Mouse (Mus musculus): Measurements from ENCODE around the gene Map4k2. TPM values are rescaled to one million over a fixed set of nuclear protein-coding genes. Genes with fewer than 3 reads are reported as not detected.

Gene Map4k2
- polyA plus RNA-seq, 1 experiment = 1,004 TPM

GRCm38 (mm10) chr19:6373539-6374400 is 32.8 kb downstream of the Map4k2 start:
- no peak for TF ChIP-seq POLR2A (IDR thresholded peaks at IDR 0.05; ENCODE audit: control insufficient read depth, extremely low read depth, insufficient read depth, low read length, poor library complexity)
- peak; percentile 85 for TF ChIP-seq CTCF (IDR thresholded peaks at IDR 0.05; ENCODE audit: borderline replicate concordance, control insufficient read depth, extremely low read depth, insufficient read depth, low read length, poor library complexity)
- DNase-seq = peak; percentile 83
- H3K4me3 ChIP-seq (ENCODE audit: control insufficient read depth, insufficient read depth, low read length) = no peak overlapping the region
- H3K27ac ChIP-seq (ENCODE audit: control insufficient read depth, insufficient read depth, low read length) = no peak overlapping the region
- H3K4me1 ChIP-seq (replicated peaks; ENCODE audit: control insufficient read depth, insufficient read depth, low read length) = no peaks in the 10 kb centered on the region; the same call in 1 of the 2 replicates
- H3K27me3 ChIP-seq (ENCODE audit: control insufficient read depth, insufficient read depth, low read length) = no peaks in the 10 kb centered on the region
- peaks cover 96% of the 10 kb centered on the region for H3K36me3 ChIP-seq (ENCODE audit: control insufficient read depth, insufficient read depth, low read length)
- WGBS = 54% methylated on average over 12 of the region's 12 CpGs

- TF ChIP-seq CTCF (IDR thresholded peaks at IDR 0.05; ENCODE audit: borderline replicate concordance, control insufficient read depth, extremely low read depth, insufficient read depth, low read length, poor library complexity) = no peak
- no peak for TF ChIP-seq POLR2A (IDR thresholded peaks at IDR 0.05; ENCODE audit: control insufficient read depth, extremely low read depth, insufficient read depth, low read length, poor library complexity)
- H3K4me1 ChIP-seq (replicated peaks; ENCODE audit: control insufficient read depth, insufficient read depth, low read length) = no peaks in the 10 kb centered on the region; the same call in 1 of the 2 replicates
- no peak overlapping the region for H3K4me3 ChIP-seq (ENCODE audit: control insufficient read depth, insufficient read depth, low read length)
- peaks cover 88% of the 10 kb centered on the region for H3K36me3 ChIP-seq (ENCODE audit: control insufficient read depth, insufficient read depth, low read length)
- no peak for DNase-seq
- WGBS = over 99% methylated on average over 10 of the region's 10 CpGs
- H3K27me3 ChIP-seq (ENCODE audit: control insufficient read depth, insufficient read depth, low read length) = no peaks in the 10 kb centered on the region
- no peak overlapping the region for H3K27ac ChIP-seq (ENCODE audit: control insufficient read depth, insufficient read depth, low read length)
Measured at GRCm38 (mm10) chr19:6374571-6374970, 33.6 kb downstream of the Map4k2 start.

- no peak overlapping the region for H3K4me3 ChIP-seq (ENCODE audit: control insufficient read depth, insufficient read depth, low read length)
- H3K4me1 ChIP-seq (replicated peaks; ENCODE audit: control insufficient read depth, insufficient read depth, low read length) = no peaks in the 10 kb centered on the region; the same call in 1 of the 2 replicates
- DNase-seq = no peak
- 97% methylated on average over 42 of the region's 42 CpGs for WGBS
- H3K27ac ChIP-seq (ENCODE audit: control insufficient read depth, insufficient read depth, low read length) = no peak overlapping the region
- TF ChIP-seq POLR2A (IDR thresholded peaks at IDR 0.05; ENCODE audit: control insufficient read depth, extremely low read depth, insufficient read depth, low read length, poor library complexity) (no peak), CTCF (IDR thresholded peaks at IDR 0.05; ENCODE audit: borderline replicate concordance, control insufficient read depth, extremely low read depth, insufficient read depth, low read length, poor library complexity) (no peak)
- H3K27me3 ChIP-seq (ENCODE audit: control insufficient read depth, insufficient read depth, low read length) = no peaks in the 10 kb centered on the region
- peaks cover 80% of the 10 kb centered on the region for H3K36me3 ChIP-seq (ENCODE audit: control insufficient read depth, insufficient read depth, low read length)
Measured at GRCm38 (mm10) chr19:6375423-6376254, 34.7 kb downstream of the Map4k2 start.

GRCm38 (mm10) chr19:6376255-6376564 is 35.3 kb downstream of the Map4k2 start:
- WGBS = 93% methylated on average over 14 of the region's 14 CpGs
- H3K4me1 ChIP-seq (replicated peaks; ENCODE audit: control insufficient read depth, insufficient read depth, low read length) = no peaks in the 10 kb centered on the region; the same call in 1 of the 2 replicates
- H3K27me3 ChIP-seq (ENCODE audit: control insufficient read depth, insufficient read depth, low read length) = no peaks in the 10 kb centered on the region
- no peak overlapping the region for H3K27ac ChIP-seq (ENCODE audit: control insufficient read depth, insufficient read depth, low read length)
- H3K4me3 ChIP-seq (ENCODE audit: control insufficient read depth, insufficient read depth, low read length) = no peak overlapping the region
- DNase-seq = no peak
- TF ChIP-seq CTCF (IDR thresholded peaks at IDR 0.05; ENCODE audit: borderline replicate concordance, control insufficient read depth, extremely low read depth, insufficient read depth, low read length, poor library complexity) = peak; percentile 63; the same call in 1 of the 2 replicates
- TF ChIP-seq POLR2A (IDR thresholded peaks at IDR 0.05; ENCODE audit: control insufficient read depth, extremely low read depth, insufficient read depth, low read length, poor library complexity) = no peak
- H3K36me3 ChIP-seq (ENCODE audit: control insufficient read depth, insufficient read depth, low read length) = peaks cover 75% of the 10 kb centered on the region

- H3K27ac ChIP-seq (ENCODE audit: control insufficient read depth, insufficient read depth, low read length) = no peak overlapping the region
- no peaks in the 10 kb centered on the region for H3K27me3 ChIP-seq (ENCODE audit: control insufficient read depth, insufficient read depth, low read length)
- H3K36me3 ChIP-seq (ENCODE audit: control insufficient read depth, insufficient read depth, low read length) = peaks cover 71% of the 10 kb centered on the region
- 86% methylated on average over 2 of the region's 2 CpGs for WGBS
- TF ChIP-seq CTCF (IDR thresholded peaks at IDR 0.05; ENCODE audit: borderline replicate concordance, control insufficient read depth, extremely low read depth, insufficient read depth, low read length, poor library complexity) (no peak), POLR2A (IDR thresholded peaks at IDR 0.05; ENCODE audit: control insufficient read depth, extremely low read depth, insufficient read depth, low read length, poor library complexity) (no peak)
- DNase-seq = no peak
- H3K4me3 ChIP-seq (ENCODE audit: control insufficient read depth, insufficient read depth, low read length) = no peak overlapping the region
- no peaks in the 10 kb centered on the region; the same call in 1 of the 2 replicates for H3K4me1 ChIP-seq (replicated peaks; ENCODE audit: control insufficient read depth, insufficient read depth, low read length)
Measured at GRCm38 (mm10) chr19:6376643-6377042, 35.7 kb downstream of the Map4k2 start.

- no peak for DNase-seq
- H3K27me3 ChIP-seq (ENCODE audit: control insufficient read depth, insufficient read depth, low read length) = no peaks in the 10 kb centered on the region
- WGBS = 94% methylated on average over 11 of the region's 11 CpGs
- no peak overlapping the region for H3K4me3 ChIP-seq (ENCODE audit: control insufficient read depth, insufficient read depth, low read length)
- no peaks in the 10 kb centered on the region; the same call in 1 of the 2 replicates for H3K4me1 ChIP-seq (replicated peaks; ENCODE audit: control insufficient read depth, insufficient read depth, low read length)
- no peak overlapping the region for H3K27ac ChIP-seq (ENCODE audit: control insufficient read depth, insufficient read depth, low read length)
- peaks cover 63% of the 10 kb centered on the region for H3K36me3 ChIP-seq (ENCODE audit: control insufficient read depth, insufficient read depth, low read length)
- TF ChIP-seq CTCF (IDR thresholded peaks at IDR 0.05; ENCODE audit: borderline replicate concordance, control insufficient read depth, extremely low read depth, insufficient read depth, low read length, poor library complexity) (no peak), POLR2A (IDR thresholded peaks at IDR 0.05; ENCODE audit: control insufficient read depth, extremely low read depth, insufficient read depth, low read length, poor library complexity) (no peak)
Measured at GRCm38 (mm10) chr19:6377327-6378040, 36.5 kb downstream of the Map4k2 start.

All from thymus, adult 2 months (tissue).